Mouse (Mus musculus): Measurements from ENCODE around the gene Tkt. TPM values are rescaled to one million over a fixed set of nuclear protein-coding genes. Genes with fewer than 3 reads are reported as not detected.

Tkt gene
- polyA plus RNA-seq, 1 experiment from 2014 or later, result 152 TPM

- H3K36me3 ChIP-seq (ENCODE audit: insufficient read depth), result peaks cover 95% of the 10 kb centered on the region
- WGBS, result 84% methylated on average over 2 of the region's 2 CpGs
- ATAC-seq (ENCODE audit: insufficient read depth), result no peak
- no peak for TF ChIP-seq CTCF (IDR thresholded peaks at IDR 0.05; ENCODE audit: low read depth)
- no peaks in the 10 kb centered on the region for H3K27me3 ChIP-seq (ENCODE audit: insufficient read depth, low read length)
- no peaks in the 10 kb centered on the region for H3K4me1 ChIP-seq (ENCODE audit: insufficient read depth)
- no peak overlapping the region for H3K27ac ChIP-seq (ENCODE audit: low read depth)
- no peak overlapping the region for H3K4me3 ChIP-seq (ENCODE audit: low read depth, low read length)
- no peak for DNase-seq
- no peaks in the 10 kb centered on the region for H3K9me3 ChIP-seq (ENCODE audit: low read depth, low read length)
- H3K9ac ChIP-seq, result no peak overlapping the region
- H3K4me2 ChIP-seq, result no peak overlapping the region
Measured at GRCm38 (mm10) chr14:30564451-30564850, 16.3 kb downstream of the Tkt start.

GRCm38 (mm10) chr14:30566317-30566716 lies 18.2 kb downstream of the Tkt start:
- Histone ChIP-seq H3K27ac (ENCODE audit: low read depth) (no peak overlapping the region), H3K36me3 (ENCODE audit: insufficient read depth) (peaks cover 95% of the 10 kb centered on the region), H3K4me2 (no peak overlapping the region), H3K9me3 (ENCODE audit: low read depth, low read length) (no peaks in the 10 kb centered on the region), H3K4me3 (ENCODE audit: low read depth, low read length) (no peak overlapping the region), H3K27me3 (ENCODE audit: insufficient read depth, low read length) (no peaks in the 10 kb centered on the region), H3K4me1 (ENCODE audit: insufficient read depth) (no peaks in the 10 kb centered on the region), H3K9ac (no peak overlapping the region)
- WGBS, result 80% methylated on average over 6 of the region's 6 CpGs
- ATAC-seq (ENCODE audit: insufficient read depth), result no peak
- DNase-seq, result no peak
- no peak for TF ChIP-seq CTCF (IDR thresholded peaks at IDR 0.05; ENCODE audit: low read depth)

GRCm38 (mm10) chr14:30568016-30568415 lies 19.9 kb downstream of the Tkt start:
- no peak for DNase-seq
- H3K4me2 ChIP-seq, result no peak overlapping the region
- TF ChIP-seq CTCF (IDR thresholded peaks at IDR 0.05; ENCODE audit: low read depth), result no peak
- H3K9me3 ChIP-seq (ENCODE audit: low read depth, low read length), result no peaks in the 10 kb centered on the region
- no peak for ATAC-seq (ENCODE audit: insufficient read depth)
- H3K27ac ChIP-seq (ENCODE audit: low read depth), result no peak overlapping the region
- no peak overlapping the region for H3K9ac ChIP-seq
- no peaks in the 10 kb centered on the region for H3K27me3 ChIP-seq (ENCODE audit: insufficient read depth, low read length)
- no peak overlapping the region for H3K4me3 ChIP-seq (ENCODE audit: low read depth, low read length)
- H3K4me1 ChIP-seq (ENCODE audit: insufficient read depth), result no peaks in the 10 kb centered on the region
- 83% methylated on average over 9 of the region's 9 CpGs for WGBS
- H3K36me3 ChIP-seq (ENCODE audit: insufficient read depth), result peaks cover 100% of the 10 kb centered on the region

GRCm38 (mm10) chr14:30570303-30570702 lies 22.1 kb downstream of the Tkt start:
- ATAC-seq (ENCODE audit: insufficient read depth), result no peak
- WGBS, result 74% methylated on average over 9 of the region's 9 CpGs
- no peak for TF ChIP-seq CTCF (IDR thresholded peaks at IDR 0.05; ENCODE audit: low read depth)
- H3K27me3 ChIP-seq (ENCODE audit: insufficient read depth, low read length), result no peaks in the 10 kb centered on the region
- no peaks in the 10 kb centered on the region for H3K9me3 ChIP-seq (ENCODE audit: low read depth, low read length)
- no peak for DNase-seq
- H3K4me1 ChIP-seq (ENCODE audit: insufficient read depth), result no peaks in the 10 kb centered on the region
- no peak overlapping the region for H3K27ac ChIP-seq (ENCODE audit: low read depth)
- no peak overlapping the region for H3K9ac ChIP-seq
- H3K36me3 ChIP-seq (ENCODE audit: insufficient read depth), result peaks cover 97% of the 10 kb centered on the region
- no peak overlapping the region for H3K4me2 ChIP-seq
- H3K4me3 ChIP-seq (ENCODE audit: low read depth, low read length), result no peak overlapping the region

GRCm38 (mm10) chr14:30572253-30572652 lies 24.1 kb downstream of the Tkt start:
- no peak for TF ChIP-seq CTCF (IDR thresholded peaks at IDR 0.05; ENCODE audit: low read depth)
- no peaks in the 10 kb centered on the region for H3K4me1 ChIP-seq (ENCODE audit: insufficient read depth)
- DNase-seq (no peak), ATAC-seq (ENCODE audit: insufficient read depth) (no peak)
- no peak overlapping the region for H3K4me2 ChIP-seq
- H3K27ac ChIP-seq (ENCODE audit: low read depth), result no peak overlapping the region
- peaks cover 85% of the 10 kb centered on the region for H3K36me3 ChIP-seq (ENCODE audit: insufficient read depth)
- no peaks in the 10 kb centered on the region for H3K27me3 ChIP-seq (ENCODE audit: insufficient read depth, low read length)
- no peak overlapping the region for H3K9ac ChIP-seq
- H3K4me3 ChIP-seq (ENCODE audit: low read depth, low read length), result no peak overlapping the region
- WGBS, result 75% methylated on average over 10 of the region's 10 CpGs
- H3K9me3 ChIP-seq (ENCODE audit: low read depth, low read length), result no peaks in the 10 kb centered on the region

GRCm38 (mm10) chr14:30573235-30573634 lies 25.1 kb downstream of the Tkt start:
- Histone ChIP-seq H3K4me1 (ENCODE audit: insufficient read depth) (no peaks in the 10 kb centered on the region), H3K4me2 (no peak overlapping the region), H3K27ac (ENCODE audit: low read depth) (no peak overlapping the region), H3K9me3 (ENCODE audit: low read depth, low read length) (no peaks in the 10 kb centered on the region), H3K4me3 (ENCODE audit: low read depth, low read length) (no peak overlapping the region), H3K9ac (no peak overlapping the region), H3K36me3 (ENCODE audit: insufficient read depth) (peaks cover 75% of the 10 kb centered on the region), H3K27me3 (ENCODE audit: insufficient read depth, low read length) (no peaks in the 10 kb centered on the region)
- WGBS, result 47% methylated on average over 8 of the region's 8 CpGs
- ATAC-seq (ENCODE audit: insufficient read depth), result no peak
- no peak for TF ChIP-seq CTCF (IDR thresholded peaks at IDR 0.05; ENCODE audit: low read depth)
- DNase-seq, result no peak

GRCm38 (mm10) chr14:30573983-30574584 lies 25.9 kb downstream of the Tkt start:
- Histone ChIP-seq H3K36me3 (ENCODE audit: insufficient read depth) (peaks cover 67% of the 10 kb centered on the region), H3K9ac (no peak overlapping the region), H3K4me3 (ENCODE audit: low read depth, low read length) (no peak overlapping the region), H3K9me3 (ENCODE audit: low read depth, low read length) (no peaks in the 10 kb centered on the region), H3K27me3 (ENCODE audit: insufficient read depth, low read length) (no peaks in the 10 kb centered on the region), H3K4me1 (ENCODE audit: insufficient read depth) (no peaks in the 10 kb centered on the region), H3K27ac (ENCODE audit: low read depth) (no peak overlapping the region), H3K4me2 (no peak overlapping the region)
- peak; percentile 97 for TF ChIP-seq CTCF (IDR thresholded peaks at IDR 0.05; ENCODE audit: low read depth)
- ATAC-seq (ENCODE audit: insufficient read depth) (peak; percentile 35; the same call in 1 of the 2 replicates), DNase-seq (peak; percentile 94)
- 63% methylated on average over 6 of the region's 6 CpGs for WGBS

All from lung, embryonic 14.5 days (tissue).